9 mouse cellular contexts compared by ENCODE assay signal in genomic region chr10:81526779-81527178, GRCm38 (mm10). TPM values are rescaled to one million over a fixed set of nuclear protein-coding genes. Genes with fewer than 3 reads are reported as not detected.
A peak's percentile ranks its signal among the peaks of the same experiment; 100 is the strongest.
DNase-seq lines count a peak whose midpoint lies in the region; ATAC-seq and TF ChIP-seq lines count a peak whose summit lies in the region.
"Had no signal": no experiment of that assay in that cellular context is flagged by ENCODE, and none has a peak within 500 bp of the region (broad histone marks: within the 10 kb centered on the region; RNA-seq: fewer than 3 reads in every experiment).

No protein-coding gene starts in this region.

- no peaks in the 10 kb centered on the region for H3K79me2 ChIP-seq in C2C12 (ENCODE audit: control insufficient read depth, insufficient read depth)

- H3K79me3 ChIP-seq in C2C12 (ENCODE audit: low read depth) = no peaks in the 10 kb centered on the region

- peaks cover 27% of the 10 kb centered on the region for H3K36me3 ChIP-seq in C2C12 (ENCODE audit: control insufficient read depth, insufficient read depth)
- H3K36me3 ChIP-seq in kidney, postnatal 0 days (ENCODE audit: insufficient read depth, low read length) = peaks cover 21% of the 10 kb centered on the region; the same call in 1 of the 2 replicates
- peaks cover 30% of the 10 kb centered on the region for H3K36me3 ChIP-seq in lung, embryonic 14.5 days (ENCODE audit: insufficient read depth)

- TF ChIP-seq CTCF in C2C12 (IDR thresholded peaks at IDR 0.05; ENCODE audit: control insufficient read depth, insufficient read depth, insufficient read length) = peak; percentile 95
- peak; percentile 88 for TF ChIP-seq CTCF in kidney, postnatal 0 days (IDR thresholded peaks at IDR 0.05; ENCODE audit: low read depth)
- TF ChIP-seq CTCF in lung, embryonic 14.5 days (IDR thresholded peaks at IDR 0.05; ENCODE audit: low read depth) = peak; percentile 97

- H3K4me2 ChIP-seq in kidney, postnatal 0 days (ENCODE audit: low read length) = no peak overlapping the region
- H3K4me2 ChIP-seq in lung, embryonic 14.5 days = no peak overlapping the region
- H3K4me2 ChIP-seq: stomach, embryonic 15.5 days had no signal

- 11% methylated on average over 14 of the region's 14 CpGs for WGBS in kidney, postnatal 0 days
- WGBS in lung, embryonic 14.5 days = 13% methylated on average over 14 of the region's 14 CpGs

- no peak overlapping the region for H3K9ac ChIP-seq in kidney, postnatal 0 days (ENCODE audit: low read depth, low read length)
- H3K9ac ChIP-seq in lung, embryonic 14.5 days = no peak overlapping the region
- H3K9ac ChIP-seq: stomach, embryonic 15.5 days had no signal

- no peak overlapping the region for H3K4me3 ChIP-seq in C2C12 (ENCODE audit: insufficient read depth, poor library complexity, severe bottlenecking)
- H3K4me3 ChIP-seq in kidney, postnatal 0 days (replicated peaks; ENCODE audit: low read depth, low read length) = no peak overlapping the region
- H3K4me3 ChIP-seq in lung, embryonic 14.5 days (ENCODE audit: low read depth, low read length) = no peak overlapping the region
- H3K4me3 ChIP-seq: stomach, embryonic 15.5 days had no signal

- no peaks in the 10 kb centered on the region for H3K27me3 ChIP-seq in C2C12 (ENCODE audit: control insufficient read depth, insufficient read depth, insufficient read length)
- H3K27me3 ChIP-seq in kidney, postnatal 0 days (ENCODE audit: insufficient read depth, low read length) = no peaks in the 10 kb centered on the region
- H3K27me3 ChIP-seq in lung, embryonic 14.5 days (ENCODE audit: insufficient read depth, low read length) = no peaks in the 10 kb centered on the region
- H3K27me3 ChIP-seq: stomach, embryonic 15.5 days had no signal

- no peak overlapping the region for H3K27ac ChIP-seq in kidney, postnatal 0 days
- no peak overlapping the region for H3K27ac ChIP-seq in lung, embryonic 14.5 days (ENCODE audit: low read depth)
- H3K27ac ChIP-seq: stomach, embryonic 15.5 days had no signal

- no peaks in the 10 kb centered on the region for H3K4me1 ChIP-seq in kidney, postnatal 0 days (replicated peaks; ENCODE audit: insufficient read depth, low read length)
- H3K4me1 ChIP-seq in lung, embryonic 14.5 days (ENCODE audit: insufficient read depth) = no peaks in the 10 kb centered on the region

- peak; percentile 84 for DNase-seq in T-cell, adult 2 months (ENCODE audit: low spot score)
- DNase-seq in embryo, embryonic 10.5 days (ENCODE audit: low spot score) = peak; percentile 83
- DNase-seq in heart, adult 9 months (ENCODE audit: low spot score in 2 of 2) = peak; percentile 65 to 75
- DNase-seq in kidney, postnatal 0 days (ENCODE audit: low spot score) = peak; percentile 60
- peak; percentile 88 for DNase-seq in lung, embryonic 14.5 days
- DNase-seq in right cerebral cortex, adult 2 months (ENCODE audit: low spot score in 2 of 2) = peak; percentile 71 to 77
- peak; percentile 65 for DNase-seq in urinary bladder, postnatal 10 days (ENCODE audit: low spot score)

- ATAC-seq in kidney, postnatal 0 days (replicated peaks; ENCODE audit: low FRiP score, low read depth) = no peak; the same call in 1 of the 2 replicates
- ATAC-seq in lung, embryonic 14.5 days (ENCODE audit: insufficient read depth) = no peak; the same call in 1 of the 2 replicates

- no peaks in the 10 kb centered on the region for H3K9me3 ChIP-seq in kidney, postnatal 0 days (replicated peaks; ENCODE audit: low read length)
- H3K9me3 ChIP-seq in lung, embryonic 14.5 days (ENCODE audit: low read depth, low read length) = no peaks in the 10 kb centered on the region
- H3K9me3 ChIP-seq: stomach, embryonic 15.5 days had no signal

- H3ac ChIP-seq in C2C12 (ENCODE audit: control insufficient read depth, insufficient read length, low read depth) = no peak overlapping the region

TF ChIP-seq in C2C12, 6 proteins besides CTCF, POLR2A, EP300 and RAD21:
- no peak for TF ChIP-seq USF1 (IDR thresholded peaks at IDR 0.05; ENCODE audit: low read depth)
- TF ChIP-seq CEBPB (IDR thresholded peaks at IDR 0.05; ENCODE audit: low read depth) = no peak
- no peak for TF ChIP-seq MYOD1 (IDR thresholded peaks at IDR 0.05; ENCODE audit: control insufficient read depth, insufficient read length, low read depth)
- no peak for TF ChIP-seq FOSL1 (IDR thresholded peaks at IDR 0.05; ENCODE audit: insufficient read depth, low read length, poor library complexity, severe bottlenecking)
- no peak for TF ChIP-seq MAX (IDR thresholded peaks at IDR 0.05)
- TF ChIP-seq MYOG (IDR thresholded peaks at IDR 0.05; ENCODE audit: control insufficient read depth, extremely low read depth, insufficient read length) = no peak
TF ChIP-seq in C2C12: peak in this region for 0.

RNA-seq across cellular contexts. Expression of gene Gna15, which starts 2.8 kb away (rescaled TPM):
- 0.16 TPM for polyA plus RNA-seq in C2C12 (2012; fragmentation: generic; extraction: Trizol)
- polyA plus RNA-seq in kidney, postnatal 0 days (2015; fragmentation: Nextera tagmentation; extraction: Ambion mirVana) = 0.80 and 0.92 TPM in 2 replicates
- 1.1 and 1.7 TPM in 2 replicates for polyA plus RNA-seq in lung, embryonic 14.5 days (2014; fragmentation: Nextera tagmentation; extraction: Ambion mirVana)

RNA-seq across cellular contexts. Expression of gene Gna11, which starts 18.2 kb away (rescaled TPM):
- polyA plus RNA-seq in C2C12 (2012; fragmentation: generic; extraction: Trizol) = 77.6 TPM
- polyA plus RNA-seq in kidney, postnatal 0 days (2015; fragmentation: Nextera tagmentation; extraction: Ambion mirVana) = 69.5 and 72.3 TPM in 2 replicates
- 81.2 and 88.2 TPM in 2 replicates for polyA plus RNA-seq in lung, embryonic 14.5 days (2014; fragmentation: Nextera tagmentation; extraction: Ambion mirVana)

RNA-seq across cellular contexts. Expression of gene S1pr4, which starts 26.8 kb away (rescaled TPM):
- 0.02 TPM for polyA plus RNA-seq in C2C12 (2012; fragmentation: generic; extraction: Trizol)
- 1.7 and 1.8 TPM in 2 replicates for polyA plus RNA-seq in kidney, postnatal 0 days (2015; fragmentation: Nextera tagmentation; extraction: Ambion mirVana)
- polyA plus RNA-seq in lung, embryonic 14.5 days (2014; fragmentation: Nextera tagmentation; extraction: Ambion mirVana) = 1.3 and 1.7 TPM in 2 replicates

RNA-seq across cellular contexts. Expression of gene Ncln, which starts 30.6 kb away (rescaled TPM):
- 122 TPM for polyA plus RNA-seq in C2C12 (2012; fragmentation: generic; extraction: Trizol)
- 56.1 and 63.3 TPM in 2 replicates for polyA plus RNA-seq in kidney, postnatal 0 days (2015; fragmentation: Nextera tagmentation; extraction: Ambion mirVana)
- 82.1 and 97.3 TPM in 2 replicates for polyA plus RNA-seq in lung, embryonic 14.5 days (2014; fragmentation: Nextera tagmentation; extraction: Ambion mirVana)

RNA-seq across cellular contexts. Expression of gene Aes, which starts 32.5 kb away (rescaled TPM):
- 532 TPM for polyA plus RNA-seq in C2C12 (2012; fragmentation: generic; extraction: Trizol)
- polyA plus RNA-seq in kidney, postnatal 0 days (2015; fragmentation: Nextera tagmentation; extraction: Ambion mirVana) = 566 and 582 TPM in 2 replicates
- 360 and 404 TPM in 2 replicates for polyA plus RNA-seq in lung, embryonic 14.5 days (2014; fragmentation: Nextera tagmentation; extraction: Ambion mirVana)
